Mouse (Mus musculus): ENCODE results near the gene Zbtb20. TPM values are rescaled to one million over a fixed set of nuclear protein-coding genes. Genes with fewer than 3 reads are reported as not detected.

Gene Zbtb20
- polyA plus RNA-seq, 1 experiment: 5.9 TPM

DNA sequence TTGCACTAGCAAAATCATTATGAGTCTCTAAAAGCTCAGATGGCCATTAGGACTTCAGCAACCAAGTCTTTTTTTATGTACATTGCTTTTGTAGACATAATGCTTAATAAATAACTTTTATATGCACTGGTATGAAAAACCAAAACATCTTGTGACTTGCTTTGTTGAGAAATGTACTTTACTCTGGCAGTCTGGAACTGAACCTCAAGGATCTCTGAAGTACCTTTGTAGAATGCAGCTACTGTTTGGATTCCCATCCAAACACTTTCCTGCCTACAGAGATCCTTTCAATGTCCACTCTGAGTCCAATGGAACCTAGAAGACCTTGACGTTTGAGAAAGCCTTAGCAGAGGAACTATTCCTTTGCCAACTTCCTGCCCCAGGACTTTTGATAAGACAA is 9.6 kb upstream of the Zbtb20 start:
- H3K27me3 ChIP-seq (ENCODE audit: control insufficient read depth, insufficient read depth, low read length): no peaks in the 10 kb centered on the region
- H3K4me3 ChIP-seq (ENCODE audit: control insufficient read depth, low read depth, low read length): no peak overlapping the region
- no peaks in the 10 kb centered on the region for H3K4me1 ChIP-seq (ENCODE audit: control insufficient read depth, insufficient read depth, low read length)
- H3K27ac ChIP-seq (ENCODE audit: control insufficient read depth, insufficient read depth, low read depth, low read length): no peak overlapping the region
- TF ChIP-seq POLR2A (IDR thresholded peaks at IDR 0.05; ENCODE audit: control insufficient read depth, low read depth, low read length) (no peak), CTCF (IDR thresholded peaks at IDR 0.05; ENCODE audit: control insufficient read depth, insufficient read depth, insufficient replicate concordance, low read depth, low read length) (no peak)
- no peaks in the 10 kb centered on the region for H3K36me3 ChIP-seq (ENCODE audit: control insufficient read depth, insufficient read depth, low read length)

DNA sequence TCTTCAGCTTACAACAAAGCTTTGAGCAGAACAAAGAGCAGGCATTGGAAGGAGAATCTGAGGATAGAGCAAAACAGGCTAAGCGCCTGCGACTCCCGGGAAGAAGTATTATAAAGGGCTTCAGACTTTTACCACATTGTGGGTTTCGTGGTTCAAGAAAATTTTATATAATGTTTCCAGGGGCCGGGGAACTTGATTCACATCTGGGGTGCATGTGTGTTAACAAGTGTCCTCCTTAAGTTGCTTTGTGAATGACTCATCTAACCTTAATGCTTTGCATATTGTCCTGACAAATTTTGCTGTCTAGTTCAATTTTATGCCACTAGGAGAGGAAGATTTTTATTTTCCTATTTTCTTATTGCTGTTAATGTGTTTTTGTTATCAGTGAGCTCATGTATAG is 3.6 kb upstream of the Zbtb20 start:
- H3K4me3 ChIP-seq (ENCODE audit: control insufficient read depth, low read depth, low read length): no peak overlapping the region
- no peaks in the 10 kb centered on the region for H3K36me3 ChIP-seq (ENCODE audit: control insufficient read depth, insufficient read depth, low read length)
- no peak for TF ChIP-seq CTCF (IDR thresholded peaks at IDR 0.05; ENCODE audit: control insufficient read depth, insufficient read depth, insufficient replicate concordance, low read depth, low read length)
- TF ChIP-seq POLR2A (IDR thresholded peaks at IDR 0.05; ENCODE audit: control insufficient read depth, low read depth, low read length): no peak
- H3K27me3 ChIP-seq (ENCODE audit: control insufficient read depth, insufficient read depth, low read length): no peaks in the 10 kb centered on the region
- H3K4me1 ChIP-seq (ENCODE audit: control insufficient read depth, insufficient read depth, low read length): peaks cover 3% of the 10 kb centered on the region; the same call in 1 of the 2 replicates
- no peak overlapping the region for H3K27ac ChIP-seq (ENCODE audit: control insufficient read depth, insufficient read depth, low read depth, low read length)

DNA sequence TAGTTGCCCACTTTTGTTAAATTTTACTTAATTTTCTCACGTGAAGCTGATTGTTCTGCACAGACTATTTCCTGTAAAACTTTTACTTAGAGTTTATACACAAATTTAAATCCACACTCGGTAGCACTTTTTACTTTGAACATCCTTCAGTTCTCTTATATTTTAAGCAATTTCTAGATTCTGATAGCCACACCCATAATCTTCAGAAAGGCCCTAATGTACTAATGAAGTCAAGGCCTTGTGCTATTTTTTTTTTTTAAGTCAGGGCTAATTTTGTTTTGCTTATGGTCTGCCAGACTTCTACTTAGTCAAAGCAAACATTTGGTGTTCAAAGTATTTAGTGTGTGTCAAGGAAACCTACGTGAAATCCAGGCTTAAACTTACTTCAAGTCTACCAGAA is 1.7 kb upstream of the Zbtb20 start:
- H3K27me3 ChIP-seq (ENCODE audit: control insufficient read depth, insufficient read depth, low read length): no peaks in the 10 kb centered on the region
- no peak overlapping the region for H3K27ac ChIP-seq (ENCODE audit: control insufficient read depth, insufficient read depth, low read depth, low read length)
- H3K36me3 ChIP-seq (ENCODE audit: control insufficient read depth, insufficient read depth, low read length): no peaks in the 10 kb centered on the region
- no peak for TF ChIP-seq POLR2A (IDR thresholded peaks at IDR 0.05; ENCODE audit: control insufficient read depth, low read depth, low read length)
- no peak for TF ChIP-seq CTCF (IDR thresholded peaks at IDR 0.05; ENCODE audit: control insufficient read depth, insufficient read depth, insufficient replicate concordance, low read depth, low read length)
- H3K4me3 ChIP-seq (ENCODE audit: control insufficient read depth, low read depth, low read length): no peak overlapping the region
- peaks cover 5% of the 10 kb centered on the region; the same call in 1 of the 2 replicates for H3K4me1 ChIP-seq (ENCODE audit: control insufficient read depth, insufficient read depth, low read length)

DNA sequence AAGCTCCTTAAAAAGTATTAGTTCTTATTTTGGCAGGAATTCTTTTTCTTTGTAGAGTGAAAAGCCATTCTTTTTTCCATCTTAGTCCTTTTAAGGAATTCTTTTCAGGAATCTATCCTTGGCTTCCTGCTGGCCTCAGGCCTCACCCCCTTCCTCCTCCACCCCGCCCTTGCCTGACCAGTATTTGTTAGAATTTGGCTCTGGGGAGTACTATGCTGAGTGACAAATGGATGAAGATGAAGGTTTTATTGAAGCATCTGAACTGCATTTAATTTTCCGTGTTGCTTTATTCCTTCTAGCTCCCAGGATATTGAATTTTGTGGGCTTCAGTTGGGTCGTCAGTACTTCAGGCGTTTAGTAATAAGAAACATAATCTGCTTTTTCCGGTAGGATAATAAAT is 1.2 kb upstream of the Zbtb20 start:
- TF ChIP-seq CTCF (IDR thresholded peaks at IDR 0.05; ENCODE audit: control insufficient read depth, insufficient read depth, insufficient replicate concordance, low read depth, low read length) (no peak), POLR2A (IDR thresholded peaks at IDR 0.05; ENCODE audit: control insufficient read depth, low read depth, low read length) (no peak)
- H3K27me3 ChIP-seq (ENCODE audit: control insufficient read depth, insufficient read depth, low read length): no peaks in the 10 kb centered on the region
- peaks cover 5% of the 10 kb centered on the region; the same call in 1 of the 2 replicates for H3K4me1 ChIP-seq (ENCODE audit: control insufficient read depth, insufficient read depth, low read length)
- H3K27ac ChIP-seq (ENCODE audit: control insufficient read depth, insufficient read depth, low read depth, low read length): peak overlapping the region; percentile 92
- H3K4me3 ChIP-seq (ENCODE audit: control insufficient read depth, low read depth, low read length): peak overlapping the region; percentile 82
- no peaks in the 10 kb centered on the region for H3K36me3 ChIP-seq (ENCODE audit: control insufficient read depth, insufficient read depth, low read length)

DNA sequence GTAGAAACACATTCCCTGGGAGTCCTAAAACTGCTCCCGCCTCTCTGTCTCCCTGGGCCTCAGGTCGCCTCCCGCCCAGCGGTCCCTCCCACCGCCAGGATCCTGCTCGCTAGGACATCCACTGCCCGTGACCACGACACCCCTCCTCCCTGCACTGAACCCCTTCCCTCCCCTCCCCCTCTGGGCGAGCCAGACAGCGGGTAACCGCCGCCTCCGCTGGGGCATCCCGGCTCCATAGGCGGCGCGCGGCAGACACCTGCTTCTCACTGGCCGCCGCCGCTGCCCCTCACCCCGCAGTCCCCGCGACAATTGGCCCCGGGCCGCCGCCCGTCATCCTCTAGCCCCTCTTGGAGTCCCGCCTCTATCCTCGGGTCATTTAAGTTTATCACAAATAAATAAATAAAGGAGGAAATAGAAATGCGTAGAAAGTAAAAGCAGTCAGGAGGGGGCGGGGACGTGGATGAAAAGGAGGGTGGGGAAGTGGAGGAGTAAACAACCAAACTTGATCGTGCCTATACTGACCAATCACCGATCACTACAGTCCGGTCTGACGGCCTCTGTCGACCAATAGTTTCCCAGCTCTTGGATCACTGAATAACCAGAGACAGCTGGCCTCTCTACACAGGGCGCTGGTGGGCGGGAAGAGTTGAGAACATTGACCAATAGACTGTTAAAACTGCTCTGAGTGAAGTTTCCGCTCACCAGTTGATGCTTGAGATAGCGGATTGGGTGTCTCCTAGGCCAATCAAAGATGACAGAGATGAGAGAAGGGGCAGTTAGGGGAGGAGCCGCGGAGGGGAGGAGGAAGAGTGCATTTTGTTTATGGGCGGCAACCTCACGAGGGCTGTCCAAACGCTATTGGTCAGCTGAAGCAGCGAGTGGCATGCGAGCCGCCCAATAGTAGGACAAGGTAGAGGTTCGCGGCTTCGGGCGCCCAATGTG is 500 bp upstream of the Zbtb20 start:
- Histone ChIP-seq H3K27me3 (ENCODE audit: control insufficient read depth, insufficient read depth, low read length) (no peaks in the 10 kb centered on the region), H3K4me1 (ENCODE audit: control insufficient read depth, insufficient read depth, low read length) (peaks cover 5% of the 10 kb centered on the region; the same call in 1 of the 2 replicates), H3K4me3 (ENCODE audit: control insufficient read depth, low read depth, low read length) (peak overlapping the region; percentile 82), H3K27ac (ENCODE audit: control insufficient read depth, insufficient read depth, low read depth, low read length) (peak overlapping the region; percentile 92), H3K36me3 (ENCODE audit: control insufficient read depth, insufficient read depth, low read length) (no peaks in the 10 kb centered on the region)
- TF ChIP-seq CTCF (IDR thresholded peaks at IDR 0.05; ENCODE audit: control insufficient read depth, insufficient read depth, insufficient replicate concordance, low read depth, low read length) (no peak), POLR2A (IDR thresholded peaks at IDR 0.05; ENCODE audit: control insufficient read depth, low read depth, low read length) (peak; percentile 94)

DNA sequence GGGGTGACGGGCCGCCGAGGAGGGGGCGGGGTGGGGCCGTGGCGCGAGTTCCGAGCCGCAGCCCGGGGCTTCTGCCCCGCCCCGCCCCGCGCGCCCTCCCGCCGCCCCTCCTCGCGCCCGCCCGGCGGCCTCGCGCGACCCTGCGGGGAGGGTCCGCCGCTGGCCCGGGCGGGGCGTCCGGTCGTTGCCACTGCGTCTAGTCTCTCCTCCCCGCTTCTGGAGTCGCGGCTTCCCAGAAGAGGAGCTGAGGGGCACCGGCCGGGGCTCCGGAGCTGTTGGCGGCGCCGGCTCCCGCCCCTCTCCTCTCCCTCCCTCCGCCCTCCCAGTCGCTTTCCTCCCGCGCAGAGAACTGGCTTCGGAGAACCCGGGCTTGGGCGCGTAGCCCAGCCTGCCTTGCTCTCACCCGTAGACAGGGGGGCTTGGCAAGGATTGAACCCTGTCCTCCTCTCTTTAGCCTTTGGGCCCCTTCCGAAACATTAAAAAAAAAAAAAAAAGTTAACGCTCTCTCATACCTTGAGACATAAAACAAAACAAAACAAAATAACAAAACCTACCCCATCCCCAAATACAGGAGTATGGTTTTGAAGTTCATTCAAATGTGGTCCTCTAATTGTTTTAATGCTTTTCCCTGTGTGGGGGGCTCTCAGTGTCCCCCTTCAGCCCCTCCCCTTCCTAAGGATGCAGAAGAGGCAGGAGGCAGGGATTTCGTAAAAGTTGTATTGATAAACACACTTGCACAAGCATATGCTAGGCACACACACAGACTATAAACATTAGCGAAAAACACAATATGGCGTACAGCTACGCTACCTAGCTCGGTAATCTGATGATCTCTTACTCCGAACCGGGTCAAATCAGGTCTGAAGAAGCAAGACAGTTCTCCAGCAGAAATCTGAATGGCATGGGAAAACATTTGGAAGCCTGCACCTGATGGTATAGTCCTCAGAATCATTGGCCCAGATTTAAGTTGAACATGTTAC is 630 bp downstream of the Zbtb20 start:
- no peak for TF ChIP-seq CTCF (IDR thresholded peaks at IDR 0.05; ENCODE audit: control insufficient read depth, insufficient read depth, insufficient replicate concordance, low read depth, low read length)
- TF ChIP-seq POLR2A (IDR thresholded peaks at IDR 0.05; ENCODE audit: control insufficient read depth, low read depth, low read length): no peak; the same call in none of the 2 replicates
- H3K4me3 ChIP-seq (ENCODE audit: control insufficient read depth, low read depth, low read length): peak overlapping the region; percentile 81

More for the DNA sequence above, 630 bp downstream of the Zbtb20 start:
- H3K27me3 ChIP-seq (ENCODE audit: control insufficient read depth, insufficient read depth, low read length): no peaks in the 10 kb centered on the region
- peak overlapping the region; percentile 92 for H3K27ac ChIP-seq (ENCODE audit: control insufficient read depth, insufficient read depth, low read depth, low read length)
- no peaks in the 10 kb centered on the region for H3K36me3 ChIP-seq (ENCODE audit: control insufficient read depth, insufficient read depth, low read length)
- H3K4me1 ChIP-seq (ENCODE audit: control insufficient read depth, insufficient read depth, low read length): peaks cover 5% of the 10 kb centered on the region; the same call in 1 of the 2 replicates
